Mouse (Mus musculus) liver, postnatal 0 days (tissue): ENCODE measurements around the gene Ankfn1.

Source experiments
- CTCF ChIP-seq: sonication (generic); IDR thresholded peaks from 2 replicates; pipeline ENCODE4 v1.5.1; 2016; ENCODE audit warnings: antibody characterized with exemption, low read depth
- EP300 ChIP-seq: IDR thresholded peaks from 2 replicates; pipeline ENCODE4 v1.6.1; 2016; ENCODE audit warnings: antibody characterized with exemption, low read depth, mild to moderate bottlenecking

- no peak for TF ChIP-seq EP300
- TF ChIP-seq CTCF: no peak
Observed at GRCm38 (mm10) chr11:89631315-89631714, 146.1 kb downstream of the Ankfn1 start.
